8 mouse cellular contexts compared by ENCODE assay signal in genomic region chr4:149806699-149807381, GRCm38 (mm10). TPM values are rescaled to one million over a fixed set of nuclear protein-coding genes. Genes with fewer than 3 reads are reported as not detected.
A peak's percentile ranks its signal among the peaks of the same experiment; 100 is the strongest.
DNase-seq lines count a peak whose midpoint lies in the region; ATAC-seq and TF ChIP-seq lines count a peak whose summit lies in the region.

No protein-coding gene starts in this region.

- no peak overlapping the region for H3K9ac ChIP-seq in embryonic facial prominence, embryonic 14.5 days (ENCODE audit: low read depth, low read length)
- no peak overlapping the region for H3K9ac ChIP-seq in kidney, embryonic 16.5 days (replicated peaks; ENCODE audit: low read length)
- H3K9ac ChIP-seq in liver, adult 2 months (ENCODE audit: low read depth, low read length): no peak overlapping the region

- no peaks in the 10 kb centered on the region for H3K9me3 ChIP-seq in embryonic facial prominence, embryonic 14.5 days (ENCODE audit: control insufficient read depth, low read length)
- H3K9me3 ChIP-seq in kidney, embryonic 16.5 days (ENCODE audit: low read length): no peaks in the 10 kb centered on the region

- DNase-seq in B cell, adult 2 months: peak; percentile 95
- peak; percentile 96 for DNase-seq in embryonic facial prominence, embryonic 14.5 days (ENCODE audit: low spot score)
- DNase-seq in heart, adult 9 months (ENCODE audit: low spot score in 2 of 2): peak; percentile 65 to 86
- peak; percentile 65 for DNase-seq in liver, adult 2 months (ENCODE audit: extremely low read depth, low read depth, low spot score)
- DNase-seq in natural killer cell, adult 2 months (ENCODE audit: low spot score in 2 of 2): peak; percentile 74 to 87
- peak; percentile 93 for DNase-seq in splenic B cell, adult 2 months (ENCODE audit: low read depth, low spot score)

- no peaks in the 10 kb centered on the region for H3K36me3 ChIP-seq in embryonic facial prominence, embryonic 14.5 days (ENCODE audit: control insufficient read depth, insufficient read depth, low read length)
- H3K36me3 ChIP-seq in kidney, embryonic 16.5 days (ENCODE audit: insufficient read depth, low read length): no peaks in the 10 kb centered on the region
- no peaks in the 10 kb centered on the region for H3K36me3 ChIP-seq in liver, adult 2 months (ENCODE audit: control insufficient read depth, insufficient read depth, low read length)
- H3K36me3 ChIP-seq in splenic B cell, adult 2 months (ENCODE audit: control insufficient read depth, insufficient read depth, low read length, poor library complexity, severe bottlenecking): no peaks in the 10 kb centered on the region

- no peak overlapping the region for H3K4me3 ChIP-seq in bone marrow, adult 2 months (replicated peaks; ENCODE audit: control insufficient read depth, low read depth, low read length)
- H3K4me3 ChIP-seq in embryonic facial prominence, embryonic 14.5 days (ENCODE audit: low read depth, low read length): no peak overlapping the region
- no peak overlapping the region for H3K4me3 ChIP-seq in kidney, embryonic 16.5 days (ENCODE audit: low read length)
- no peak overlapping the region for H3K4me3 ChIP-seq in liver, adult 2 months (ENCODE audit: insufficient read depth, low read depth, low read length)

- no peak overlapping the region for H3K27ac ChIP-seq in bone marrow, adult 2 months (ENCODE audit: control insufficient read depth, insufficient read depth, low read depth, low read length, poor library complexity)
- H3K27ac ChIP-seq in embryonic facial prominence, embryonic 14.5 days (replicated peaks; ENCODE audit: low read depth, low read length): no peak overlapping the region
- no peak overlapping the region for H3K27ac ChIP-seq in kidney, embryonic 16.5 days (ENCODE audit: low read length)
- no peak overlapping the region for H3K27ac ChIP-seq in liver, adult 2 months (replicated peaks; ENCODE audit: insufficient read depth, low read depth, low read length)

- H3K79me2 ChIP-seq in liver, adult 2 months (ENCODE audit: control insufficient read depth, insufficient read depth, low read length): no peaks in the 10 kb centered on the region

- 47% methylated on average over 19 of the region's 19 CpGs for WGBS in bone marrow, adult 2 months
- 47% methylated on average over 19 of the region's 19 CpGs for WGBS in embryonic facial prominence, embryonic 14.5 days
- 50% methylated on average over 19 of the region's 19 CpGs for WGBS in kidney, embryonic 16.5 days
- WGBS in liver, adult 2 months: 46% methylated on average over 19 of the region's 19 CpGs

- TF ChIP-seq CTCF in bone marrow, adult 2 months (IDR thresholded peaks at IDR 0.05; ENCODE audit: control insufficient read depth, insufficient read depth, low read length): peak; percentile 86
- TF ChIP-seq CTCF in liver, adult 2 months (IDR thresholded peaks at IDR 0.05; ENCODE audit: low read depth, low read length): peak; percentile 90

- peak; percentile 79 for ATAC-seq in embryonic facial prominence, embryonic 14.5 days (ENCODE audit: low read depth)
- peak; percentile 57; the same call in 1 of the 2 replicates for ATAC-seq in kidney, embryonic 16.5 days (ENCODE audit: low FRiP score, low TSS enrichment)

- no peak for TF ChIP-seq POLR2A in bone marrow, adult 2 months (IDR thresholded peaks at IDR 0.05; ENCODE audit: borderline replicate concordance, control insufficient read depth, low read depth, low read length)
- TF ChIP-seq POLR2A in liver, adult 2 months (IDR thresholded peaks at IDR 0.05; ENCODE audit: extremely low read depth, insufficient read depth, low read length): no peak

- H3K4me1 ChIP-seq in bone marrow, adult 2 months (ENCODE audit: control insufficient read depth, insufficient read depth, low read length): no peaks in the 10 kb centered on the region
- H3K4me1 ChIP-seq in embryonic facial prominence, embryonic 14.5 days (ENCODE audit: control insufficient read depth, insufficient read depth, low read length): no peaks in the 10 kb centered on the region
- peaks cover 19% of the 10 kb centered on the region for H3K4me1 ChIP-seq in kidney, embryonic 16.5 days (ENCODE audit: insufficient read depth, low read length)
- no peaks in the 10 kb centered on the region for H3K4me1 ChIP-seq in liver, adult 2 months (ENCODE audit: control insufficient read depth, insufficient read depth, low read length)

- no peak overlapping the region for H3K4me2 ChIP-seq in embryonic facial prominence, embryonic 14.5 days (ENCODE audit: low read depth, low read length)
- no peak overlapping the region for H3K4me2 ChIP-seq in kidney, embryonic 16.5 days (replicated peaks; ENCODE audit: low read depth, low read length)

- H3K27me3 ChIP-seq in embryonic facial prominence, embryonic 14.5 days (replicated peaks; ENCODE audit: control insufficient read depth, insufficient read depth, low read length): no peaks in the 10 kb centered on the region; the same call in 1 of the 2 replicates
- H3K27me3 ChIP-seq in kidney, embryonic 16.5 days (ENCODE audit: insufficient read depth, low read length): no peaks in the 10 kb centered on the region; the same call in 1 of the 2 replicates
- H3K27me3 ChIP-seq in liver, adult 2 months (ENCODE audit: control insufficient read depth, insufficient read depth, low read length): peaks cover 4% of the 10 kb centered on the region; the same call in 1 of the 2 replicates
- no peaks in the 10 kb centered on the region for H3K27me3 ChIP-seq in splenic B cell, adult 2 months (ENCODE audit: control insufficient read depth, insufficient read depth, low read length, poor library complexity, severe bottlenecking)

RNA-seq across cellular contexts. Expression of gene Slc25a33, which starts 32.8 kb away (rescaled TPM):
- 4.3 TPM in 1 of 2 replicates, not detected in the other for polyA plus RNA-seq in bone marrow, adult 2 months (2011; ENCODE audit: insufficient read depth, insufficient read length, low replicate concordance, missing spikeins)
- polyA plus RNA-seq in embryonic facial prominence, embryonic 14.5 days (2014; fragmentation: Nextera tagmentation; extraction: Ambion mirVana): 10.6 and 10.9 TPM in 2 replicates
- 13.9 and 14.2 TPM in 2 replicates for polyA plus RNA-seq in kidney, embryonic 16.5 days (2015; fragmentation: Nextera tagmentation; extraction: Ambion mirVana)
- 14.3 and 21.5 TPM in 2 replicates for total RNA-seq in liver, adult 2 months (2014; rRNA removed)
- 11.0 and 12.7 TPM in 2 replicates for polyA plus RNA-seq in liver, adult 2 months (2012; rRNA removed)
